Mouse (Mus musculus): Measurements from ENCODE around the gene Thada.

The Thada gene

DNA sequence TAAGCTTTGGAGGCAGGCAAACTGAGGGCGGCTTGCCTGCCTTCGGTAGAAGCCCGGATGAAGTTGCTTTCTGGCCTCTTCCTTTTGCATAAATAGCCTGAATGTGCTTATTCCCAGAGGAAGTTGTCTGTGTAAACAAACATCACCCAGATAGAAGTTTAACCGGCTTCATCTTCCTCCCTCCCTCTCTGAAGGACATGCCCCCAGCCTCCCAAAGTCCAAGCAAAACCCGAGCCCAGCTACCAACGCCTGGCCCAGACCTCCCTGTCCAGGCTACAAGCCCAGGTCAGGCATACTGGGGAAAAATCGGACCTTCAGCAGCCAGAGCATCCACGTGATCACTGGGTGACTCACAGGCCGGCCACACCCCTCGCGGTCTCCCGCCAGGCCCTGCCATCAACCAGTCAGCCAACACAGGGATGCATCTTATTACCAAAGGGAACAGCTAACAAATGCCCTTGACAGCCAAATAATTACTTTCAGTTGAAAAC, 282.7 kb downstream of the Thada start:
- peak; percentile 96 for DNase-seq

DNA sequence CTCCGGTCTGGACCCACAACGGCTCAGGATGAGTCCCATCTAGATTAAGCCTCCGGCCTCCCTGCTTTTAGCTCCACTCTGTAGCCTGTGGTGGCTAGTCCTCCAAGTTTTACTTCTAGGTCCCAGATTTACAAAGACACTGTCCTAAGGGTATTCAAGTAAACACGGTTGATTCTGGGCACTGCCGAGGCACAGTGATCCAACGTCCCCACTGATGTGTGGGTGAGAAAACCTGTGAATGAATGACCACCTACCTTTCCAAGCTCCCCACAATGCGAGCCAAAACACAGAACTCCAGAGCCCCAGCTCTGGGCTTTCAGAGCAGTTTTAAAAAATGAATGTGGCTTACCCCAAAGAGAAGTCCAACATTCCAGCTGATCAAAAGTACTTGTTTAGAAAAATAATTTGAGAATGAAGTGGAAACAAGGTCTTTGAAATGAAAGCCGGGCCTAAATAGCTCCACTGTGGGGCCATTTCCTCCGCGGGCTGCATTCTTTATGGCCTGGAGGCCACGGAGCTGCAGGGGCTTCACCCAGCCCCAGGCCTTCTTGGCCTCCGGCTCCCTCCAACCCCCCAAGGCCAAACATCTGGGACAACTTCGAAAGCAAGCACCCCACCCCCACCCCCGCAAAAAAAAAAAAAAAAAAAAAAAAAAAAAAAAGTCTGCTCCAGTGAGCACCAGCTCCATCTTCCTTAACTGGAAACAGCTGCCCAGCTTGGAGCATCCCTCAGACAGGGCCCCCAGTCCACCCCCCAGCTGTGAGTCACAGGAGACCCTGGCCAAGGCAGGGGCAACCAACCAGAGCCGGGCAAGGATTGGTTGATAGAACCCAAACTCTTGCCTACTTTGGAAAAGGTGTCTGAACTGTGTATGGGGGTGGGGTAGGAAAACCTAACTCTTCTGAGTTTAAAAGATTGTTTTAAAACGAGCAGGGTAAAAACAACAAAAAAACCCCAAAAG, 283.4 kb downstream of the Thada start:
- no peak for DNase-seq

DNA sequence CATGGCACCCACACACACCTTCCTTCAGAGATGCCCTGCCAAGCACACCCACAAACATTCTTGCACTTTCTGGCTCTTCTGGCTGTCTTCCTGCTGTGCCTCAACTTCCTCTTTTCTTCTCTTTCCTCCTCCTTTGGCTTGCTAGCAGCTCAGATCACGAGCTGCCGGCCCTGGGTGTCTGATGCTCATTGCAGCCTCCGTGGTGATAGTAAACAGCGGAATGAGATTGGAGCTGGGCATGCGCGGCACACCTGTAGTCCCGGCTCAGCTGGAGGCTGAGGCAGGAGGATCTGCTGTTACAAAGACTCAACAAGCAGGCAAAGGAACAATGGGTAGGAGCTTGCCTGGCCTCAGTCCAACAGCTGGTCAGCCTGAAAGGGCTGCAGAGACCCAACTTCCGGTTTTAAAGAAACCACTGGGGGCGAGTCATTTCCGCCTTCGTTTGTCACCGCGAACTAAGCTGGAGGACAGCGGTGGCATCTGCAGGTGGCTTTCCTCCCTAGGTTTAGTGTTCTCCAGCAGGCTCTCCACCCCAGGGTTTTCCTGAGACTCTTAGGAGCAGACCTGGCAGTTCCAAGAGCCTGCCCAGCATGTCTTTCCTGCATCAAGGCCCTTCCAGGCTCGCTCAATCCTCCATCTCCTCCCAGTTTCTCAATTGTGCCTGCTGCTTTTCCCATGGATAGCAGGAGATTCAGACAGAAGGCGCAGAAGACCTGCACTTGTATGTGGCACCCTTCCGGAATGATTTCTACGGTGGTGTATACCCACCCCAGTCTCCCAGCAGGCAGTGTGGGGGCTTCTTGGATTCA, 284.3 kb downstream of the Thada start:
- DNase-seq: peak; percentile 61

DNA sequence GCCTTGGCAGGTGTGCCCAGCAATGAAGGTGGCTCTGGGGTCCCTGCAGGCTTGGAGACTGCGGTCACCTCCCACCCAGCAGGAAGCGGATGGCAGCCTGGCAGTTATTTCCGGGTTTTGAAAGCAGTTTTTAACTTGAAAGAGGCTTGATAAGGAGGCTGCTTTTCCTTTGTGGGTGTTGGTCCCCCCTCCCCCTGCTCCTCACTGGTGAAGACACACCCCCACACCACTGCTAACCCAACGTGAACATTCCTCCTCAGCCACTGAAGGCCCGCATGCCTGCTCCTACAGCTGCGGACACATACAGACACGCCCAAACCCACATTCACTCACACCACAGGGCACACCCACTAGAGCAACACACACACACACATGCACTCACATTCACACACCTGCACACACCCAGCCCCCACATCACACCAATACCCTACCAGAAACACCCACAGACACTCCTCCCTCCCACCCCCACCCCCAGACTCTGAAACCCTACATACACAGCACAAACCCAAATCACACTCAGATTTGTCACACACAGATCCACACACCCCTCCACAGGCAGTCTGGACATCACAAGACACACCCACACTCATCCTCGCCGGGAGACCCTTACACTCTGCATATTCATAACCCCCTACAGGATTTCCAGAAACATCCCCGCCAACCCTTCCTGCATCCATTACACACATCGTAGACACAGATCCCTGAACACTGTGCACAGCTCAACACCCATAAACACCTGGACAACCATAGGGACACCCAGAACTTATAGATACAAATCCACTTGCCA, 285.1 kb downstream of the Thada start:
- no peak for DNase-seq

DNA sequence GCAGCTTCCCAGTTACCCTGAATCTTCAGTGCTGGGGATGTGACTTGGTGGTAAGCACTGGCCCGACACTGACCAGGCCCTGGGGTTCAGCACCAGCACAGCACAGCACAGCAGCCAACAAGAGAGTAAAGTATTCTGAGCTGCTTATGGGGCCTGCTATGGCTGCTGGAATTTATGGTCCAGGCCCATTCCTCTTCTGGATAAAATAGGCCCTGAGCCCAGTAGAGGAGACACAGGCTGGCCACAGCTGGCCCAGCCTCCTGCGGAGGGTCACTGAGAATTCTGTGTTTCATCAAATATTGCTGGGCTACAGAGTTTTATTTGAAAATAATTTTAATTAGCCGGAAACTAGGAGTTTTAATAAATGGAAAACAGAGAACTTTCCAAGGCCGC, 286.0 kb downstream of the Thada start:
- DNase-seq: no peak

DNA sequence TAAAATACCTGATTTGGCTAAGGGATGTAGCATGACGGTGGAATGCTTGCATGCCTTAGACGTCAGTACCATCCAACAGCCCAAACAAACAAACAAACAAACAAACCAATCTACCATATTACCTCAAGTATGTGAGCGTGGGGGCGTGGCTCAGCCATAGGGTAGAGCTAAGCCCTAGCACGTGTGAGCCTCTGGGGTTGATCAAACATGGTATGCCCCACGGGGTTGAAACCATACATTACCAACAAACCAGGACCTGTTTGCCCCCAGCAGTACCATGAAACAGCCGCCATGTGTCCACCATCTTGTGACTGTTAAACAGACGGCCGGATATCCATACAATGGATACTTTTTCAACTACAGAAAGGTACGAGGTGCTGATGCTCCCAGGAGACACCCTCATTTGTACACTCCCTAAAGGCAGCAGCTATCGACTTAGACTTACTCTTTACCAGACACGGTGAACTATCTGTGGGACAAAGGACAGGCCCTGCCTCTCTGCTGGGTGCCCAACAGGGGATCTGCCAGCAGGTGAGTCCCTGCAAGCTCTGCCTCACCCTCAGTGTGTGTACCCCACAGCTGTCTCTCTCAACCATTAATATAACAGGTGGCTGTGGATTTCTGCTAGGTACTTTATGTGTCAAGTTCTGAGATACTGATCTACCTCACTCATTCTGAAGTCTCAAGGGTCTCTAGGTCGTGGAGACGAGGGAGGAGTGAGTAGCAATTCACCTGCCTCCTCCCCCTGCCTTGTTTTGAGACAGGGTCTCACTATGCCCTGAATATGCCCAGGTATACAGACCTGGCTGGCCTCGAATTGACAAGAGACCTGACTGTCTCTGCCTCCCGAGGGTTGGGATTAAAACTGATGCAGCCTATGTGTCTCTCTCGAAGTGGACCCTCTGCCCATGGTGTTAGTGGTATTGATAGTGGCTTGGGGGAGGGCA, 286.7 kb downstream of the Thada start:
- DNase-seq: no peak

DNA sequence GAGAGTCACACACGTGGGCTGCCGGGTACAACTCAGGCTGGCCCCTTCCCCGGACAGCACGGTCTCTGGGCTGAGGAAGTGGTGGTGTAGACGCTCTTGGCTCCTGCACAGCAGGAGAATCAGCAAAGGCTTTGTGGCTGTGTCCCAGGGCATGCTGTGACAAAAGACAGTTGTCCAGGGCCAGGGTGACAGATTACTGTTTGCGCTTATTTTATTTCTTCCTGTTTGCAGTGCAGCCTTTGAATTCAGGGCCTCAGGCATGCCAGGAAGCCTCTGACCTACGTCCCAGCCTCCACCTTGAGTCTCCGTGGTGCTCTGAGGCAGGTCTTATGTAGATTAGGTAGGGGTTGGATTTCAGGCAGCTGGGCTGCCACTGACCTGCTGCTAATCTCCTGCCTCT, 288.5 kb downstream of the Thada start:
- DNase-seq: peak; percentile 43

DNA sequence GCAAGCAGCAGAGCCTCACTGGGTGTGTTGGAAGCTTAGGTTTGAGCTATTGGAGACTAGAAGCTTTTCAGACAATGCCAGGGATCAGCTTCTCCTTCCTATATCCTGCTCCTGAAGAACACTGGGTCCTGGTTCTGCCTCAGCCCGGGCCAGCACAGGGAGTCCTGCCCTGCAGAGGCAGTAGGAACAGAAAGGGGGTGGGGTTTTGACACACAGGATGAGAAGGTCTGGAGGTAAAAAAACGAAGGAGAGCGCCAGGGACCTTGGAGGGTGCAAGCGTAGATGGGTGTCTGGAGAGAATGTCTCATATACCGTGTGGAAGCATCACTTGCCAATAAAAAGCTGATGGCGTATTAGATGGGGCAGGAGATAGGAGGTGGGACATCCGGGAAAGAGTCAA, 289.6 kb downstream of the Thada start:
- DNase-seq: no peak

DNA sequence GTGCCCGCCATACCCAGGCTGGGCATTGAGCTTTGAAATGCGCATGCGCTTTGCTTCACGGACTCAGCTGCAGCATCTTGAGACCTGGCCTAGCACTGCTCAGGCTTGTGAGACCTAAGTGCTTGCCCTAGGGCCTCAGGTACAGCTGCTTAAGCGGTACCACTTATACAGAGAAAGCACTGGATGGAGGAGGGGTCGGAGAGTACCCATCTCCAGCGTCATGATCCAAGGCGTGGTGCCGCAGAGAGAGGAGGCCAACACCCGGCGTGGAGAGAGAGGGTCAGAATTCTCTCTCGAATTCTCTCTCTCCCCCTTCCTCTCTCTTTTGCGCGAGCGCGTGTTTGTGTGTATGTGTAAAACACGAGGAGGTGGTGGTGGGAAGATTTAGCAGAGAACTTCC, 290.8 kb downstream of the Thada start:
- no peak for DNase-seq

DNA sequence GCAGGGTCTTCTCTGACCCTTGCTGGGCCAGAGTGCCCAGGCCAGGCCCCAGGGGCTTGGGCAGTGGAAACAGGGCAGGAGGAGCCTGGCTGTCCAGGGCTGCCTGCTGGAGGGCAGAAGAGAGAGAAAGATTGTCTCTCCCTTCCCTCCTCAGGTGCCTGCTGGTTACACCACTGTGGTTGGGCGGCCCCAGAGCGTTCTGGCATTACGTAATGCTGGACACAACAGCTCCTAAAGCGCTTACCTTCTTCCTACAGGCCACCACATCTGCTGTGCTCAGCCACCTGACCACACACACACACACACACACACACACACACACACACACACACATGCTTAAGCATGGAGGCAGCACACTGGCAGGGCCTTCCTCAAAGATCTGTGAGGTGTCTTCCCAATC, 298.6 kb downstream of the Thada start:
- DNase-seq: no peak

DNA sequence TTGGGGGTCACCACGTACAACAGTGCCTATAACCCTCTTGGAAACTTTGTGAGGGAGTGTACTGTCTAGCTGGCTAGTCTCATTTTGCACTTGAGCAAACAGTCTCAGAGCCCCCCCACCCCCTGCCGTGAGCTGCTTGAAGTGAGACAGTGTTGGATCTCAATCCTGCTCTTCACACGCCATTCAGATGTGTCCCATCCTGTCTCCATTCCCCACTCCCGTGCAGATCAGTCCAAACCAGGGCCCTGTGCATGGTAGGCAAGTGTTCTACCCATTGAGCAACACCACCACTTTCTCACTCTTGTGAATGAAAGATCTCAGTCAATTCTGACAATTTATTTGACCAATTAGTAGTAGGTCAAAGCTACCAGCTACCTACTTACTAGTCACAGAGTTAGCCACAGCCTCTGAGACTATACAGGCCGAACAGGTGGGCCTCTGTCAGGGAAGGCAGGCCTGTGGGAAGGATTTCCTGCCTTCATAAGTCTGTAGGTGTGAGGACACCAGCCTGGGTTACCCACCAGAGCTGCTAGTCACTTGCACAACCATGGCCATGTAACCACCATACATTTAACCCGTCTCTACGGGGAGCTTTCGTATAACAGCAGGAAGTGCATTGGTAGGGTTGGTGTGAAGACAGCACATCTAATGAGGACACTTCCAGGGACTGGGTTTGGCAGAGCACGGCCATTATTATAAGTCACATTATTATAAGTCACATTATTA, 299.7 kb downstream of the Thada start:
- DNase-seq: no peak

DNA sequence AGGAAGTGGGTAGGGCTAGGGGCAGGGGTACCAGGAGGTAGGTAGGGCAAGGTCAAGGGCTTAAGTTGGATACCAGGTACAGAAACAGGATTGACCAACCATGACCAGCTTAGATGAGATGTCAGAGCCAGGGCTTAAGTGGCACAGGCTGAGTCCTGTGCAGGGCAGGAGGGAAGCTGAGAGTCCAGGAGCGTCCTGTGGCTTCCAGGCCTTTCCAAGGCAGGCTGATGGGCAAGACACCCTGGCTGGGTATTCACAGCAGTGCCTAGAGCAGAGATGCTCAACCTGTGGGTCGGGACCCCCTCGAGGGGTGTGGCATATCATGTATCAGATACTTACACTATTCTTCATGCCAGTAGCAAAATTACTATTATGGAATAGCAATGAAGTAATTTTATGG, 300.3 kb downstream of the Thada start:
- DNase-seq: no peak

DNA sequence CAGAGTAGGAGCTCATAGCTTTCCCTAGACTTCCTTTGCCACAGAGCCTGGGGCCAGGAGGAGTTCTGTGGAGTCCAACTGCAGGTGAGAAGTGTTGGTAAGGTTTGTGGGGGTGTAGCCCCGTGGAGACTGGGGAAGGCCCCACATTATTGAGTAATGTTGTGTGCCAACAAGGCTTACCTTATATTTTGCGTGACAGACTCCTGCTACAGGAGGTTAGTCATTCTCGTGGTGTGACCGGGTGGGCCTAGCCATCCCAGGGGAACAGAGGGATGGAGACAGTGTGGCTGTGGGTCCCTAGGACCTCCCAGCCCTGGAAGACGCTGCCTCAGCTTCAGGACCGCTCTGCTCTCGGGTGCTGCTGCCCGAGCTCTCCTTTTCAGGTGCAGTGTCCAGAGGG, 301.9 kb downstream of the Thada start:
- no peak for DNase-seq

DNA sequence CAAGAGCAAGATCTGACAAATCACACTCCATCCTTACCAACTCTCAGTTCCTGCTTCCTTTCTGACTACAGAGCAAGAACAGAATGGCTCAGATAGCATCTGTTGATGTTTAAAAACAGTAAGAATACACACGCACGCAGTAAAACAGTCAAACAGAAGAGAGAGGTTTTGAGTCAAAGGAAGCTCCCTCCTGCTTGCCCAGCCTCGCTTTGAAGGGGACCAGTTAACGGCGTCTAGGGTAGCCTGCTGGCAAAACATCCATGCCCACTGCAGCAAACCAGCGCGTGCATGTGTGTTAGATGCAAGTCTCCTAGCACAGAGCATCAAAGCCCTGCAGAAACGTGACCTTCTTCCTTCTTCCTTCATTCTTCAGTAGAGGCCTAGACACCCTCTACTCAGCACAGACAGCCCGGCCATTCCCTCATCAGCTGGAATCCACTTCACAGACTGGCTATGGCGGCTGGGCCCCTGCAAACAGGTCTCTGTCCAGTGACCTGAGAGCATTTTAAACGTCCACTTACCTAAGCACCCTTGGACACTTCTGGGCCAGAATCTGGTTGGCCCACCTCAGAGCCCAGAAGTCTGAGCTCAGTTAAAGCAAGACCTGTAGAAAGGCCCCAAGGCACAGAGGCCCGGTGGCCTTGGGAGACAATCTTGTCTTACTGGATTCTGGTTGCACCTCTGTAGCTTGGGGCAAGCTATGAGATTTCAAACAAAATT, 302.8 kb downstream of the Thada start:
- DNase-seq: no peak

DNA sequence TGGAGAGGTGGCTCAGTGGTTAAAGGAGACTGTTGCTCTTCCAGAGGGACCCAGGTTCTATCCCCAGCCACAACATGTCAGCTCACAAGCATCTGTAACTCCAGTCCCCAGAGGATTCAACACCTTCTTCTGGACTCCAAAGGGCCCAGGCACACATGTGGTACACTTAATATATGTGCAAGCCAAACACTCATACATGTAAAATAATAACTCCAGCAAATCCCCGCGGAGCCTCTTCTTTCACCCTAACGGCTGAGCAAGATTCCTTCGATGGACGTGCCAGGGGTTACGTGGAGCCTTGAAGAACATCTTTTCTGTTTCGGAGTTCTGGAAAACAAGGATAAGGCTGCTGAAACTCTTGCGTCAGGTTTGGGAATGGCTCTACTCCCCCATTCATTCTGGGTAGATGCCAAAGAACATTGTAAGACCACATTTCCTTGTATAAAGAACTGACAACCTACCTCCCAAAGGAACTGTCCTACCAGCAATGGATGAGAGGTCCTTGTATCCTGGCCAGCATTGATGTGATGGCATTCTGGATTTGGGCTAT, 303.7 kb downstream of the Thada start:
- DNase-seq: no peak

DNA sequence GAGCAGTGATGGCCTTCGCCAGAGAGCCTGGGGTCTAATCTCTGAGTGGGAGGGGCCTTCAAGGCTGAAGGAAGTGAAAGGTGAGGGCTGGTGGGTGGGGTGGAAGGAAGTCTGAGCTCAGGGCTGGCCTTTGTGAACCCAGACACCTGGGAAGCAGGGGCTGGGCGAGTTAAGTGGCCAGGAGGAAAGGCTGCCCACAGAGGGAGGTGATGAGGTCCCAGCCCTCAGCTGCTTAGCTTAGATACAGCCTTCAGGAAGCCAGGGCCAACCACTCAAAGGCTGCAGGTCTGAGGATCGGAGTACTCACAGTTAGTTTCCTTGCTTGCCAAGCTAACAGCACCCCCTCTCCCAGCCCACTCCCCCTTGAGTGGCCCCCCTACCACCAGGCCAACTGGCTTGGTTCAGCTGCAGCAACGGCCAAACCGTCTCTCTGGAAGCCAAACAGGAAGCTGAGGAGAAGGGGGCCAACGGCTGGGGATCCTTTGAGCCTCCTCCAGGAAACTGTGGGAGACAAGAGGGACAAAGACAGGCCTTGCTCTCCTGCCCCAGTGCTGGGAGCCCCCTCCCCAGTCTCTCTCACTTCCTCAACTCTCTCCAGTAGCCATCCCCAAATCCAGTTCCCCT, 304.7 kb downstream of the Thada start:
- DNase-seq: no peak

DNA sequence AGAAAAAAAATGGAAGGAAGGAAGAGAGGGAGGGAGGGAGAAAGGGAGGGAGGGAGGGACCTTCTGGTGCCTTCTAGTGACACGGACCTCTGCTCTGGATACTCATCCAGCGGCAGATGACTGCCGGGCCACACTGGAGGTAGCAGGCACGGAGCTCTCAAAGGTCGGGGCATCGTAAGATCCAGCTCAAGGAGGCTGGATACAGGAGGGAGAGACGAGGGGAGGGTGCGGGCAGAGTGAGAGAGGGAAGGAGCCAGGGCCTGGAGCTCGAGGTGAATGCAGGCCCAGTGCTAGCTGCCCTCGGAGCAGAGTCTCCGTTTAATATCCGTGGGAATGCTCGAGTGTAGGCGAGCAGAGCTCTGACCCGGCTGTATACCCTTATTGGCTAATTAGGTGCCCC, 307.1 kb downstream of the Thada start:
- no peak for DNase-seq

DNA sequence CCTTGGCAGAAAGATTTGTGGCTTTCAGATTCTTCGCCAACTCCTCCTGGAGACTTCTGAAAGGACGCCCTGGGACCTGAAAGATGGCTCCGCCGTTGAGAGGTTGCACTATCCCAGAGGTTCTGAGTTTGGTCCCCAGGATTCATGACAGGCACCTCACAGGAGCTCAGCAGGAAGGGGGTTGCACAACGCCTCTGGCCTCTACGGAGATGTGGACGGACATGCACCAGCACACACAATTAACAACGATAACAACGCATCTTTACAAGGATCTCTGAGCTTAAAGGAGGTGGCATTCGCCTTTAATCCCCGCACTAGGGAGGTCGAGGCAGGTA, 307.6 kb downstream of the Thada start:
- DNase-seq: no peak

DNA sequence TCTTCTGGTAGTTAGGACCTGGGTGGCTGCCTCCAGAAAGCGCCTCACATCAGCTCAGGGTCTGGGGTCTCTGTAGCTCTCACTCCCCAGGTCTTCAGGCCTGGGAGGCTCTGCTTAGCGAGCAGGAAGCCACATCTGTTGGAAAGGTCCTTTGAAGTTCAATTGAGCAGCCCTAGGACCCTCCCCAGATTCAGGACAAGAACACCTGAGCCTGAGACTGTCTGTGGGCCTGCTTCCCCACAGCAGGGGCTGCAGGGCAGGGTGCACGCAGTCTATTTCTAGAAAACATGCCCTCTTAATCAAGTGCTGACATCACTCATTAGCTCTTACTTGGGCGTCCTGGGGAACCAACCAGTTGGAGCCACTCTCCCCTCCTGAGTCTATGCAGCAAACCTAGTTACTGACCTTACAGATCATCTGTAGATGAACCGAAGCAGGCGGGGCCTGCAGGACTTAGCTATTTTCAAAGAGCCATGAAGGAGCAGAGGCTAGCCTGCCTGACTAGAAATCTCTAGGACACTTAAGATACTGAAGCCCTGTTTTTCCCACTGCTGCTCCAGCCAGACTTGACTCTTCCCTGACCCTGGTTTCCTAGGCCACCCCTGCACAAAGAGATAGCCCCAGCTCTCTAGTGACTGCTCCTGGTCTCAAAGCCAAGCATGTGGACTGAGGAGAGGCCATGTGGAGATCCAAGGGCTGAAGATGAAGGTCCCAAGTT, 308.1 kb downstream of the Thada start:
- DNase-seq: peak; percentile 59

Data from kidney, adult 18-20 months (tissue).